Mouse (Mus musculus) lung, adult 2 months (tissue): ENCODE data around the gene Etfdh.

ENCODE experiments used
- CTCF ChIP-seq: fragments of 200-500 bp; IDR thresholded peaks from 2 replicates; pipeline ENCODE4 v1.5.1; 2011; ENCODE audit warnings: mild to moderate bottlenecking, low read length, control low read depth; ENCODE audit not compliant: insufficient read depth
- POLR2A ChIP-seq: fragments of 200-500 bp; IDR thresholded peaks from 2 replicates; pipeline ENCODE4 v1.6.1; 2011; ENCODE audit warnings: low read depth, mild to moderate bottlenecking, control low read depth, low read length, borderline replicate concordance; ENCODE audit errors: extremely low read depth

DNA sequence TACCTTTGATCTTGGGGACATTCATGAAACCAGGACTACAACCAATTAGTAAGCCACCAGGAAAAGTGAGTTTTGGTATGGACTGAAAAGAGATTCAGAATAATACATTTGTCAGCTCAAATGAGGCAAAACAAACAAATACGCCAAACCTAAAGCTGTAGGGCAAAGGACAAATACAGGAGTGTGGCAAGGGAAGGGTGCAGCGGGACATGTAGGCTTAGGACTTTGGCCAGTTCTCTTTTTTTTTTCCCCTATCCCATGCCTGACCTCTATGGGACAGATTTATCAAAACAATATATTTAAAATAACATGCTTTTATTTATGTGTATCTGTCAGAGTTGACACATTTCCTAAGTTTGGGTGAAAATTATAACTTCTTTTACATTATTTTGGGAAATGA, 19.4 kb downstream of the Etfdh start:
- TF ChIP-seq CTCF (no peak), POLR2A (no peak)
